Mouse (Mus musculus) liver, adult 2 months (tissue): ENCODE data around the gene Eefsec. TPM values are rescaled to one million over a fixed set of nuclear protein-coding genes. Genes with fewer than 3 reads are reported as not detected.

Experiments used
- DNase-seq: peaks from one replicate; pipeline ENCODE4 v3.0.0-alpha.2; 2011; ENCODE audit warnings: low read depth, low spot score; ENCODE audit errors: extremely low read depth
- H3K27ac ChIP-seq: fragments of 200-500 bp; replicated peaks from 2 replicates; pipeline ENCODE4 v1.5.1; 2012; ENCODE audit warnings: low read depth, mild to moderate bottlenecking, control low read depth, inconsistent platforms, low read length; ENCODE audit not compliant: insufficient read depth
- H3K27me3 ChIP-seq: fragments of 200-500 bp; 2 replicates; pipeline ENCODE4 v1.6.1; 2012; ENCODE audit warnings: mild to moderate bottlenecking, moderate library complexity, low read length, inconsistent platforms; ENCODE audit not compliant: control insufficient read depth, insufficient read depth
- H3K36me3 ChIP-seq: fragments of 200-500 bp; 2 replicates; pipeline ENCODE4 v1.6.1; 2012; ENCODE audit warnings: low read length, inconsistent platforms; ENCODE audit not compliant: control insufficient read depth, insufficient read depth
- H3K4me1 ChIP-seq: fragments of 200-500 bp; 2 replicates; pipeline ENCODE4 v1.6.1; 2011; ENCODE audit warnings: low read length; ENCODE audit not compliant: control insufficient read depth, insufficient read depth
- H3K4me3 ChIP-seq: fragments of 200-500 bp; 2 replicates; pipeline ENCODE4 v1.5.1; 2011; ENCODE audit warnings: low read depth, mild to moderate bottlenecking, control low read depth, low read length, moderate library complexity; ENCODE audit not compliant: insufficient read depth
- H3K79me2 ChIP-seq: fragments of 200-500 bp; 2 replicates; pipeline ENCODE4 v1.6.1; 2012; ENCODE audit warnings: inconsistent platforms, mild to moderate bottlenecking, low read length, moderate library complexity; ENCODE audit not compliant: control insufficient read depth, insufficient read depth
- H3K9ac ChIP-seq: fragments of 200-500 bp; 2 replicates; pipeline ENCODE4 v1.6.1; 2012; ENCODE audit warnings: low read depth, mild to moderate bottlenecking, control low read depth, inconsistent platforms, low read length
- CTCF ChIP-seq: fragments of 200-500 bp; IDR thresholded peaks from 2 replicates; pipeline ENCODE4 v1.5.1; 2011; ENCODE audit warnings: low read depth, low read length, control low read depth
- POLR2A ChIP-seq: fragments of 200-500 bp; IDR thresholded peaks from 2 replicates; pipeline ENCODE4 v1.6.1; 2011; ENCODE audit warnings: low read length, control low read depth; ENCODE audit not compliant: insufficient read depth; ENCODE audit errors: extremely low read depth
- WGBS: fragments of 180-500 bp; shearing (Covaris S2); methylation state at CpG from one replicate; pipeline ENCODE4 v1.1.7; 2018; 5-methylcytosine and 5-hydroxymethylcytosine counted together
- polyA plus RNA-seq: library from polyadenylated mRNA; depleted of rRNA; stranded (reverse); fragments of >200 nt; gene quantifications from 2 replicates; pipeline ENCODE4 v1.2.3, GENCODE M21; 2012; rRNA removed
- total RNA-seq: library from RNA; depleted of rRNA; stranded (reverse); fragments of >200 nt; gene quantifications from 2 replicates; pipeline ENCODE4 v1.2.3, GENCODE M21; 2014; rRNA removed

The Eefsec gene
- total and polyA plus RNA-seq, 2 experiments: 23.7 to 42.8 TPM

GRCm38 (mm10) chr6:88208321-88208720 is 238.0 kb downstream of the Eefsec start:
- no peak overlapping the region for H3K27ac ChIP-seq
- H3K4me1 ChIP-seq: no peaks in the 10 kb centered on the region
- no peaks in the 10 kb centered on the region for H3K36me3 ChIP-seq
- WGBS: 96% methylated on average over 3 of the region's 3 CpGs
- no peak for TF ChIP-seq POLR2A
- no peak for TF ChIP-seq CTCF
- no peak for DNase-seq
- H3K4me3 ChIP-seq: no peak overlapping the region
- H3K79me2 ChIP-seq: no peaks in the 10 kb centered on the region
- peaks cover 5% of the 10 kb centered on the region; the same call in 1 of the 2 replicates for H3K27me3 ChIP-seq
- H3K9ac ChIP-seq: no peak overlapping the region

DNA sequence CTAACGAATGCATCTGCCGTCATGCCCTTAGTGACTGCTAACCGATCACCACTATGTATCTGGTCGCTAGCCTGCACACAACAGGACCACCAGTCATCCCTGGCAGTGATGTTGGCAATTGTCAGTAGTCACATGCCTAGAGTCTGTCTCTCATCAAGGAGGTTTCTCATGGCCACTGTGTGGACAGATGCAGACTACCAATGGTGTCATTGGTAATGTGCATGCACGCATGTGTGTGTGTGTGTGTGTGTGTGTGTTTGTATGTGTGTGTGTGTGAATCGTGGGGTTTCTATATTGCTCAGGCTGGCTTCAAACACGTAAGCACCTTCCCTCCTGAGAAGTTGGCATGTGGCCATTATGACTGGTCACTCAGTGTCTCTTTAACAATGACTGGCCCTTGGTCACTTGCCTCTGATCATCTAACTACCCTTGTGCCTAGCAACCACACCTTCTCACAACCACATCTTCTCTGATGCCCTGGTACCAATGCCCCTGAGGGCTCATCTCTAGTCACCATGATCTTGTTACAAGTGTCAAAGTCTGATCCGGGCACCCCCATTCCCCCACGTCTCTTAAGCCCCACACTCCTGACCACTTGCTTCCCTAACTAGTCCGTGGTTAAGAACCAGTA is 238.8 kb downstream of the Eefsec start:
- WGBS: 91% methylated on average over 10 of the region's 10 CpGs
- H3K79me2 ChIP-seq: no peaks in the 10 kb centered on the region
- no peak overlapping the region for H3K9ac ChIP-seq
- TF ChIP-seq POLR2A (no peak), CTCF (no peak)
- H3K36me3 ChIP-seq: no peaks in the 10 kb centered on the region
- H3K27me3 ChIP-seq: peaks cover 5% of the 10 kb centered on the region; the same call in 1 of the 2 replicates
- H3K4me1 ChIP-seq: no peaks in the 10 kb centered on the region
- DNase-seq: no peak
- H3K4me3 ChIP-seq: no peak overlapping the region
- H3K27ac ChIP-seq: no peak overlapping the region

Other genes starting within 250 kb of the Eefsec start
- gene Dnajb8, start 224.3 kb downstream of the Eefsec start, total RNA-seq: not detected in 2 replicates
- gene Dnajb8, start 224.3 kb downstream of the Eefsec start, polyA plus RNA-seq: not detected in 2 replicates
- gene Ruvbl1, start 18.9 kb upstream of the Eefsec start, total RNA-seq: 17.5 and 21.1 TPM in 2 replicates
- gene Ruvbl1, start 18.9 kb upstream of the Eefsec start, polyA plus RNA-seq: 13.9 and 14.0 TPM in 2 replicates
- gene Sec61a1, start 72.4 kb upstream of the Eefsec start, total RNA-seq: 145 and 183 TPM in 2 replicates
- 255 and 340 TPM in 2 replicates for gene Sec61a1, start 72.4 kb upstream of the Eefsec start, polyA plus RNA-seq
- 1.0 and 1.7 TPM in 2 replicates for gene Kbtbd12, start 191.4 kb upstream of the Eefsec start, total RNA-seq
- gene Kbtbd12, start 191.4 kb upstream of the Eefsec start, polyA plus RNA-seq: 0.19 and 0.29 TPM in 2 replicates